Mouse (Mus musculus) embryo, embryonic 11 days (tissue): Measurements from ENCODE around the gene Sema4c.

Experiments used
- DNase-seq: peaks from one replicate; pipeline ENCODE4 v3.0.0-alpha.2; 2015

Sema4c gene

DNA sequence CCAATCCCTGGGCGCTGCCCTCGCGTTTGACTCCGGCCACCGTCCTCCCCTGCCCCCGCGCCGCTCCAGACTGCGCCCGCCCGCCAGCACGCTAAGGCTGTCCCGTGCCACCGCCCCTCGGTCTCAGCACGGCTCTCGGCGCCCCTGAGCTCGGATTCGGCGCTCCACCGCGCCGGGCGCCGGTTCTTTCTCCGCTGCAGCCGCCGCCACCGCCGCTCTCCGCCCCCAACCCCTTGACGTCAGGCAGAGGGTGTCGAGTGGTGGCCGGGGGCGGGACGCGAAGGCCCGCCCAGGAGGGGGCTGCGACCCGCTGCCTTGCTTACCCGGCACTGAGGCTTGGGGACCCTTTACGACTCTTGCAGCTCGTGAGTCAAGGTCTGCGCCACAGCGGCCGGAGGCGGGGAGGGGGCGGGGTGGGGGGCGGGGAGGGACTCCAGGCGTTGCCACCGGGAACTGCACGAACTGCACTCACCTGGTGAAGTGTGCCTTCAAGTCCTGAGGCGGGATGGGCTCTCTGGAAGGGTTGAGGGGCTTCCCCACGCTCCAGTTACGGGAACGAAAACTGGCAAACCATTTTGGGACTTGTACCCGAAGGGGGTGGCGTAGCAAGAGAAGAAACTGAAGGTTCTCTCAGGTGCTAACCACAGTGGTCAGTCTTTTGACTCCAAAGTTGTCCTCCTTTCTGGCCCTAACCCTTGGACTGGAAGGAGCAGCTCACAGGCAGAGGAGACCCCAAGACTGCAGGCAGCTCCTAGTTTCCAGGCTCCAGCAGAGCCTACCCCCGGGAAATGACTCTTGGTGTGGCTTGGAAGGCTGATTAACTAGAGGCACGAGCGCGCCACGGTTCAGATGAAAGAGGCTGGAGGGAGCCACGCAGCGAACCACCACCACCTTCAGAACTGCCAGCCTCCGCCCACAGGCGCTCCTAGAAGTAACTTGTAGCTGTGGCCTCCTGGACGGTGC, at the start of gene Sema4c:
TSS of gene Sema4c (minus strand) at position 319 of the 963 bp plus-strand sequence.
- peak; percentile 93 for DNase-seq

DNA sequence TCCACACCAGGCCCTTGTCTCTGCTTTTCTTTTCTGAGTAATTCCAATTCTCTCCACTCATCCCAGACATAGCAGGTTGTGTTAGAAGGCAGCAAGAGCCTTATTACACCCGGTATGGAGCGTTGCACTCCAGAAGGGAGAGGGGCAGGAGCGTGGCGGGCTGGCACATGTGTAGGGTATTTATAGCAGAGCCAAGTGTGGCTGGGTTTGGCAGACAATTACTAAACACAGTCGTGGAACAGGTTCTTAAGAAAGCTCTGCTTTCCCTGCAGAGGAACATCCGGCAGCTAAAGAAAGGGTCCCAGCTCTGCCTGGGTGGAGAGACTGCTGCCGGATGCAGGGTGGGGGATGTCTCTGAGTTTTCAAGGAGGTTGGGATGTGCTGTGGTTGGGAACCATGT, 48.8 kb upstream of the Sema4c start:
- DNase-seq = no peak

DNA sequence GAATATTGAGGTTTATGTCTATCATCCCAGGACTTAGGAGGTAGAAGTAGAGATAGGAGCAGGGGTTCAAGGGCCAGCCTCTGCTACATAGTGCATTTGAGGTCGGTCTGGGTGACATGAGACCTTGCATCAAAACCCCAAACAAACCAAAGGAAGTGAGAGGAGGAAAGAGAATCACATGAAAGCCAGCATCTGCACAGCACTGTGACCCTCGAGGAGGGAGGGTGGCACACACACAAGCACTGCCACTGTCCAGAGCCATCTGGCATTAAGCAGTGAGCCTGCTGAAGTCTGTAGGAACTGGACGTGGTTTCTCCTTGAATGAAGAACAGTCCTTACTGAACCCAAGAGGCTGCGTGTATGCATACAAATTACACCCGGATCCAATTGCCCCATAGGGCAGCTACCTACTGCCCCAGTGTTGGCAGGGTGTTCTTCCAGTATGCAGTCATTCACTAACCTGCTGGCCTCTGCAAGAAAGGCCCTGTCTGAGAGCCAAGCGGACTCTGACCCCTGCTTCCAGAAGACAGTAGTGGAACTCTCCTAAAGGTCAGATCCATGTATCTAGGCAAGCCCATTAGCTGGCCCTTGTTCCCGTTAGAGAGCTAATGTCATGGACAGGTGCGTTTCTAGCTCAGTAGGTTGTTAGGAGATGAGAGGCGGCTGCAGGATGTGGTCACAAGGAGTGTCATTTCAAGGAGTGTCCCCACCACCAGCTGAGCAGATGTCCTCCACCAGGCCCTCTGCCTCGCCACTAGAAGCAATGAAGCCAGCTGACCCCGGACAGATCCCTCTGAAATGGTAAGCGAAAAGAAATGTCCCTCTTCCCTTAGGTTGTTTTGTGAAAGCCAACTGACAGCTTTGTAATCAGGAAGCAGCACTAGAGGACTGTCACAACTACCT, 46.4 kb upstream of the Sema4c start:
- no peak for DNase-seq

DNA sequence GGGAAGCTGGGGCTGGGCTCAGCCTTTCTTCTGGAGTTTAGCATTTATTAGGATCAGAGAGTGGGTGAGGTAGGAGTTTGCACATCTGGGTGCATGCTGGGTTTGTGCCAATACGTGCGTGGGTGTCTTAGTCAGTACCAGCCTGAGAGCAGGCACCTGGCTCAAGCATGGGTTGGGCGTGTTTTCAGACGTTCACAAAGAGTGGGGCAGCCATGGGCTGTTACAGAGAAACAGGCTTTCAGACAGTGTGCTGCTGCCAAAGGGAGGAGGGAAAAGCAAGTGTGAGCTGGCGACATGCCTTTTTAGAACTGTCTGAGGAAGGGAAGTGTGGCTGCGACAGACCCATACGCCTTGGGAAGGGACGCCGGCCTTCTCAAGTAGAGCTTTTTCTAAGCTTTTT, 45.2 kb upstream of the Sema4c start:
- DNase-seq = no peak

DNA sequence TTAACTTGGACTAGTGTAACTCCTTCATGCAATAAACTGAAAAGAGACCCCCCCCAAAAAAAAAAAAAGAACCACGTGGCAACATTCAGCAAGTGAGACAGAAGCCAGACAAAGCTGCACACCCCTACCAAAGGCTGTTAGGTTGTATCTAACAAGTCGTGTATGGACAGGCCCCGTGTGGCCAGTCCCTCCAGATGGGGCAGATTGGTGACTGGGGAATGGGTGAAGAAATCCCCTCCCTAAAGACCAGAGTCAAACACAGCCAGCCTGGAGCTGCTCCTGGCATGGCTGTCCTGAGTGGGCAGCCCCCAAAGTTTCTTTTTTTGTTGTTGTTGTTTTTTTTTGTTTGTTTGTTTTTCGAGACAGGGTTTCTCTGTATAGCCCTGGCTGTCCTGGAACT, 44.1 kb upstream of the Sema4c start:
- DNase-seq = no peak

DNA sequence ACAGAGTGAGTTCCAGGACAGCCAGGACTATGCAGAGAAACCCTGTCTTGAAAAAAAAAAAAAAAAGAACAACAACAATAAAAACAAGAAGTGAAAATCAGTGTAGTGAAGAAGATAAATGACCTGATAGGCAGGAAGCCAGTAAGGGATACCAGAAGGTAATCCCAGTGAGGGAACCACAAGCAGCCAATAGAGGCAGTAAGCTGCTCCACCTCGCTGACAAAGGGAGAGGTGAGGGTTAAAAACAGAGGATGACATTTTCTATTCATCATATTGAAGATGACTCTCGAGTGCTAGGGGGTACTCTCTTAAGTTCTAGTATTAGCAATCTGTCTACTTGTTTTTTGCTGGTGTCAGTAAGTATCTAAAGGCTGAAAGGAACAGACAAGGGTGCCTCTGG, 40.3 kb upstream of the Sema4c start:
- DNase-seq = no peak

DNA sequence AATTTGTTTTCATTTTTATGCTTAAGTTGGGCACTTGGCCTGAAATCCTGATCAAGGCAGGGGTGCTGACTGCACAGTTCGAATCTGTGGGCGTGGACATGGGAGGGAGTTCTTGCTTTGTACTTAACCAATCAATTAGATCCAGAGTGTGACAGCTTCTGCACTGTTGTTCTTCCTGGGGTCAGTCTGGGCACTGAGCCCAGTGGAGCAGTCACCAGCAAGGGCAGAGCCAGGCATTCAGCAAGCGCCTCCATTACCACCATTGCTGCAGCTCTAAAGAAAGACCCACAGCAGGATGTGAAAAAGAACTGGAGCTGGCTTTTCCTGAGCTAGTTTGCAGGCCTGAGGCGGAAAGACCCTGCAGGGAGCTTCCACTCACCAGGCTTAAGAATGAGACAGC, 38.0 kb upstream of the Sema4c start:
- DNase-seq = peak; percentile 62

DNA sequence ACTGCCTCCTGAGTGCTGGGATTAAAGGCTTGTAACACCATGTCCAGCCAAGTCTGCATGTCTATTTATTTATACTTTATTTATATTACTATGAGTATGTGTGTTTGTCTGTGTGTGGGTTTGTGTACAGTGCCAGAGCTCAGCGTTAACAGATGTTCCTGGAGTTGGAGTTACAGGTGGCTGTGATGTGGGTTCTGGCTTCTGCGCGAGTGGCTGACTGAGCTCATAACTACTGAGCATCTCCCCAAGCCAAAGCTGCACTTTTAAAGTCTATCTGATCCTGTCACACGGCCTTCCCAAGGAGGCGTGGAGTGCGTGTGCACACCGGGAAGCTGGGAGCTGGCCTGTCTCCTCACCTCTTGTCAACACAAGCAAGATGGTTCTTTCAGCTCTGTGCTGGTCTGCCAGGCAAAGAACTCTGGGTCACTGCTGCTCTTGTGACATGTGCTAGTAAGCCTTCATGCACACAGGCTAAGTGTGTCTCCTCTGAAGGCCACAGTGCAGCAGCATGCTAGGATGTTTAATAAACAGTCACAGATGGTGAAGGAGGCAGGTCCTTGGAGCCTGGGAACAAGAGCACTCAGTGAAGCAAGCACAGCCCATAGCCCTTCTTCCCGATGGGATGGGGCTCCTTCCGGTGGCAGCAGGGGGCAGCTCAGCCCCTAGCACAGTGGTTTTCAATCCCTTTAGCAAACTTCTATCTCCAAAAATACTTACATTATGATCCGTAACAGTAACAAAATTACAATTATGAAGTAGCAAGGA, 37.2 kb upstream of the Sema4c start:
- DNase-seq = peak; percentile 50

DNA sequence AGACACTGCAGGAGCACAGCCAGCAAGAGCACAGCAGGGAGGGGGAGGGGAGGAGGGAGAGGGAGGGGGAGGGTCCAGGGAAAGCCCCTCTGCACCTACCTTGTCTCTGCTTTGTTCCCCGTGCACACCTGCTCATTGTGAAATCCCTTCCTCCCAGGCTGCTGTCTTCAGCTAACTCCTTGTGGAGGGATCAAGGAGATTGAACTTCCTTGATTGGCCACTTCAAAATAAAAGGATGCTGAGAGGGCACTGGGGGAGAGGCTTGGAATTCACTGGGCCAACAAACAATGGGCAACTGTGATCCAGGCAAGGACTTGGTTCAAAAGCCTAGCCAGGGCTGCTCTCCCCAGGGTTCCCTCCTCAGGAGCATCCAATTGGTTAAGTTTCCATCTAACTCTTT, 35.0 kb upstream of the Sema4c start:
- DNase-seq = no peak

DNA sequence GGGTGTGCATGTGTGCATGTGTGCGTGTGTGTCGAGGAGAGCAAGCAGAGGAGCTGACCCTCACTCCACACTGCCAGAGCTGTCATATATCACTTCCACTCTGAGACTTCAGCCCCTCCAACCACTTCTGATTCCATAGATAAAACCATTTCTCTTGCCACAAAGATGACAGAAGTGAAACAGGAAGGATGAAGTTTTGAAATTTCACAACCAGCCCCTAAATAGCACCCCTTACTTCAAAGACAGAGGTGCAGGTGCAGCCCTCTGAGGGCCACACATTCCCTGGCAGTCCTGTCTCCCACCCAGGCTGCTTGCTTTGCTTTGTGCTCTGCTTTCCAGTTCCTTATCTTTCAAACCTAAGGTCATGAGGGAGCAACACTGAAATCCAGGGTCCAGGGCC, 33.3 kb upstream of the Sema4c start:
- DNase-seq = no peak

DNA sequence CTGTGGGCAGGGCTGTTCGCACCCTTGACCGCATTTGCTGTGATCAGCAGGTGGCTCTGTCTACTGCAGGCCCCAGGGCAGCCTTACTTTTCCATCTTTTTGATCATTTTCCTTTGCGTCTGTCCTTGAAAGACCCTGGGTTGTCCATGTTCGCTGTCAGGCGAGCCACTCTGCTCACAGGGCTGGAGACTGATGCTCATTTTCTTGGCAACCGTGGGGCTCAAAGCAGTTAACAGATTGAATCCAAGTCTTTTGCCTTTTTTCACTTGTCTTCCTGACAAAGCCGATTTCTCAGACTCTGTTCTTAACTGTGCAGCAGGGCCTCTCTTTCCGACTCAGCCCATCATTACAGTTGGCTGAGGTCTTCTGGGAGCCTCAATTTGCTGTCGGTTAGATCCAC, 32.5 kb upstream of the Sema4c start:
- DNase-seq = no peak

DNA sequence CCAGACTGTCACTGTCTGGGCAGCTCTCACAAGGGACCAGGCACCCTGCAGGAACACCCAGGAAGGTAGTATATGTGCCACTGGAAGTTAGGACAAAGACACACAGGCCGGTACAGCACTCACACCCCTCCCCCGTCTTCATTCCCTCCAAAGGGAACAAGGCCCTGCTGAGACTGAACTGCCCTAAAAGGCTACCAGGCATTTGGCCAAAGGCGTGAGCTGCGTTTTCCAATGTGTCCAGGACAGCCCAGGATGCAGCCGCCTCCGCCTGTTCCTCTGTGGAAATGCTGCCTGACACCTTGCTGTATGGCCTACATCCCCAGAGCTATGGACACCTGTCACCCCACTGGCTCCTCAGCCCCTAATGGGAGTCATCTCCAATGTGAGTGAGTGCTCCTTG, 31.3 kb upstream of the Sema4c start:
- DNase-seq = no peak

DNA sequence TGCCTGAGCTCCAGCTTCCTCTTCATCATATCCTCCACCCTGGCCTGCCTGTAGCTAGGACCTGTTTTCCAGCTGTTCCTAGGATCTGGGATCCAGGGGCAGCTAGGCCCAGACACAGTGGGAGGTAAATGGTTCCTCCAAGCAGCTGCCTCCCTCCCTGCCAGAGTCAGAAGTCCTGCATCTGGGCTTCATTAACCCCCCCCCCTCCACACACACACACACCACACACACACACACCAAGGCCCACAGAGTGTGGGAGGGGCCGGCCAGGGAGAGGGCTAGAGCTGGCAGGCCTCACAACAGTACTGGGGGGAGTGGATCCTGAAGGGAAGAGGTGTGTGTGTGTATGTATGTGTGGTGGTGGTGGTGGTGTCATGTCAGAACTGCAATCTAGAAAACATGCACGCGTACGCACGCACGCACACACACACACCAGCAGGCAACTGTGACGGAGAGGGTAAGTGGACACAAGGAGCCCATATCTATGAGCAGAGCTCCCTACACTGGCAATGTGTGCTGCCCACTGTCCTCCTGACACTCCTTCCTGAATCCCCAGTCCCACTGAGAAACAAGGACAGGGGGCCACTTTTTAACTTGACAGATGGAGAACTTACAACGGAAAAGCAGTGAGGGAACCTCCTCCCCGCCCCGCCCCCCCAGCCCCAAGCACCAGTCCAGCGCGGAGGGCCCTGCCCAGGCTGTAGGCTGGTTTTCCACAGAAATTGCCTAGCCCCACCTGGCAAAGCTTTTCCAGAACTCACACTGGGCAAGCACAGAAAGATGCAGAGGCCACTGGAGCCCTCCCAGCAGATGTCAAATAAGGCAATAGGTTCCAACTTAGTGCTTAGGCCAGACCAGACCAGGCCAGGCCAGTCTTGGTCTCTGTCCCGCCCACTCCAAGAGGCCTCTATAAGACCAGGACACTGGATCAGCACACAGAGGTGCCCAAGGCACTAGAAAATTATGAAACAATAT, 30.6 kb upstream of the Sema4c start:
- DNase-seq = peak; percentile 81

DNA sequence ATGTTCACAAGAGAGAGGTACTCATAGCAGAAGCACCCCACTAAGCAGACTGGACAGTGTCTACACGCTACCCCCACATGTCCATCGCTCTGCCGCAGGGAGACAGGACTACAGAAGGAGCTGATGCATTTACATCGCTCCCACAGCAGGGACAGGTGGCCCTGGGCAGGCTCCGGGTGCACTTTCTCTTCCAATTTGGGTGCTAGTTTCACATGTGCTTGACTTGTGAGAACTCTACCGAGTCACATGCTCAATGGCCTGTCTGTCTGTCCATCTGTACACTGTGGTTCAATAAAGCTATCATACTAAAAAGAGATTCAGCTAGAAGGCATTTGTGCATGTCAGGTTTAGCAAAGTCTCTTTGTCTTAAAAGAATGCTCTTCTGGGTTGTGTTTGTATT, 29.7 kb upstream of the Sema4c start:
- DNase-seq = no peak

DNA sequence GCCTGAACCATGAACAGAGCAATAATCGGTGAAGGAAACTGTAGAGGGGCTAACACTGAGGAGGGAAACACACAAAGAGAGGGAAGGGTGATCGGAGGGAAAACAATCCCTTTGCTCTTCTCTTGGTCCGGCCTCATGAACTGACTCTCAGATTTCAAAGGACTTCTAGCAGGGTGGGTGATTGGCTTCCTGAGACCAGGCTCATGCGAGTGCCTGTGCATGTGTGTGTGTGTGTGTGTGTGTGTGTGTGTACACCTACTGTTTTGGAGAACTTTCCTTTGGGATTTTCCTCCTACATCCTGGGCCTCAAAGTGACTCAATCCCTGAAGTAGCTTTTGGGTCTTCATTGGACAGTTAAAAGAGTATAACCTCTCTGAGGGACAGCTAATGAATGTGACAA, 28.1 kb upstream of the Sema4c start:
- peak; percentile 41 for DNase-seq

DNA sequence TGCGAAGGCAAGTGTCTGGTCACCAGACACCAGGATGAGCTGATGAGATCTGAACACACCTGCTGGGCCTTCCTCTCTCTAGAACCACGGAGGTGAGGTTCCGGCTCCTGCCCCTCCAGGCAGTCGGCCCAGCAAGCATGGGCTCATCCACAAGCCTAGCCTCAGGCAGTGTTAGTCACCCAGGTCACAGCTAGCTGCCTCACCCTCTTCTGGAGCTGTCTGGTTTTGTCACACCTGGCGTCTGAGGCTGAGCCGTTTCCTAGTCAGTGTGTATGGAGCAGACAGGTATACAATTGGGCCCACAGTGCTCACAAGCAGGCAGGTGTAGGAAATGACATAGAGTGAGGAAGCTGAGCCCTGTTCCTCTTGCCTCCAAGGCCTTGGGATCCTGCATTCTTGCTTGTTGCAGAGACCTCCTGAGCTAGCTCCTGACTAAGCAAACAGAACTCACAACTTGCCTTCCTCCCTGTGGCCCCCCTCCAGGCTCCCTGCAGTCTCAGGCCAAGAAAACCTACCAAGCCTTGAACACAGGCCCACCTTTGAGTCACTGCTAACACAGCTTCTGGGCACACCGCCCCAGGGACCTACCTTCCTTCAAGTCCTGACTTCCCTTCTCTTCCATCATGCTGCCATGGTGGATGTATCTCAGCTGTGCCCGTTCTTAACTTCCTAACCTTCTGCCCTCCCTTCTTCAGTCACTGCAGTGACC, 25.4 kb upstream of the Sema4c start:
- DNase-seq = no peak

DNA sequence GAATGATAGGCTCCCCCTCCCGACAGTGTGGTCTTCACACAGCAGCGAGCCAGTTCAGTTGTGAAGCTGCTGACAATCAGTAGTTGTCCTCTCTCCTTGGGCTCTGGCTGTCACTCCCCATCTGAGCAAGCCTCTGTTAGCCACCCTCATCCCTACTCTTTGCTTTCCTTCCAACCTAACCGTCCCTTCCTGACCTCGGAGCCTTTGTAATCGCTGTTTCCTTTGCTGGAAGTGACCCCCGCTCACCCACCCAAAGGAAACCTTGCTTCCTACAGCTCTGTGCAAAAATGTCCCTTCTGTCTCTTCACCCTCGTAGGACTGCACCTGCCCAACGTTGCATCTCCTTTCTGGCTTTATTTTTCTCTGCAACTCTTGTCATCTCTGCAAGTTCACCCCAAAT, 24.1 kb upstream of the Sema4c start:
- no peak for DNase-seq

DNA sequence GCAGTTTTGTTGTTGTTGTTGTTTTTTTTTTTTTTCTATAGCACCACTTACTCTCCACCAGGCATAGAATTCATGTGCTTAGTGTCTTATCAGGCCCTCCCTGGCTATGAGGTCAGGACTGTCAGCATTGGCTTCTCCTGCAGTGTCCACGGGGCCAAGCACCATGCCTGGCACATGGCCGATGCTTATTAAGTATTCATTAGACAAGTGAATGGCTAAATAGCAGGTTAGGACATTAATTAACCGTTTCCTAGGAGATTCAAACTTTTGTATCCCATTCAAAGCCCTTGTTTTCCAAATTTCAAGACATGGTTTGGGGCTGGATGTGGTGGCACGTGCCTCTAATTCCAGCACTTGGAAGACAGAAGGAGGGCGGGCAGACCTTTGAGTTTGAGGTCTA, 23.1 kb upstream of the Sema4c start:
- no peak for DNase-seq

DNA sequence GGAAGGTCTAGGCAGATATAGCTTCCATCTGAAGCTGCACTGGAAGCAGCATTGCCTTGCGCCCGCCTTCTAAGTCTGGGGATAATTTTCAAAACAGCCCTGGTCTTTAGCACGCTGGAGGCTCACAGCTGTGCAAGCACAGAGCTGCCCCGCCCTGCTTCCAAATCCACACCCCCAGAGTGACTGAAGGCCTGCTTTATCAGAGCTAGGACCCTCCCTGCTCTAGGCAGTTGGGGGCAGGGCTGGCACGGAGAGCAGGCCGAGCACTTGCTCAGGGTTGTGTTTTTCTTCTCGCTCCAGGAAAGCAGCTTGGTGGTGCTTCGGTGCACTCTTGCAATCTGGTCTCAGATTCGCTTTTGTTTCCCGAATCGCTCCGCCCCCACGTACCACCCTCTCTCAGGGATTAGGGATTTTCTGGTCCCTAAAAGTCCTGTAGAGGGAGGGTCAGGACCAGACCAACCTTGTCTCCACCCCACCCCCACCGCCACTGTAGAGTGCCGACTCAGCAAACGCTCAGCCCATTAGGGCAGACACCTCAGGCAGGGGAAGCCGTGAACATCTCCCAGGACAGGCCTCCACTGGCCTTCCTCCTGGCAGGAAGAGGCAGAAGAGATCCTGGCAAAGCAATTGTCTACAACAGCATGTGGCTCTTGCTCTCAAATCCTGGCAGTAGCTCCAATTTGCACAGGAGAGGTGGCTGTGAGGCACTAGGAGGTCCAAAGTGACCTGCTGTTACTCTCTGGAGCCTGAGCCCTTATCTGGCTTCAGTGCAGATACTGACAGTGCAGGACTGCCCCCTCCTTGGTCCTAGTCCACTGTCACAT, 22.4 kb upstream of the Sema4c start:
- peak; percentile 89 for DNase-seq

DNA sequence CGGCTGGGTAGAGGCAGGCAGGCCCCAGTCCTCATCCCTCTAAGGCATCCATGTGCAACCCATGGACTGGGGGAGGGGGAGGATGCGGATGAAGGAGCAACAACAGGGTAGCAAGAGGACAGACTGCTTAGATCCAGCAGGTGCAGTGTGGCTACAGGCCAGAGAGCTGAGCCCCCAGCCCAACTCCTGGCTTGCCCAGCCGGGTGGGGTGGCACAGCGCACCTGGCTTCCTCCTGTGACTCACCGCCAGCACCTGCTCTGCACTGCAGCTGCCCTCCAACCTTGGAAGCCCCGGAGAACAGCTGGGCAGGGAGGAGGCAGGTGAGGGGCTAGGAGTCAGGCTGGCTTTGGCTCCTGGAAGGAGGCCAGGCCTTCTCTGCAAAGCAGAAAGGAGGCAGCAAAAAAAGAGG, 21.8 kb upstream of the Sema4c start:
- DNase-seq = no peak
